Mouse (Mus musculus) hindbrain, embryonic 14.5 days (tissue): ENCODE results near the gene Myo1b. TPM values are rescaled to one million over a fixed set of nuclear protein-coding genes. Genes with fewer than 3 reads are reported as not detected.

Source experiments
- ATAC-seq: fragments of 200-750 bp; cut with Nextera tagmentation; 2 replicates; pipeline ENCODE4 v1.8.0; 2017; ENCODE audit warnings: moderate number of reproducible peaks, mild to moderate bottlenecking, moderate TSS enrichment, moderate library complexity; ENCODE audit not compliant: low FRiP score
- DNase-seq: peaks from one replicate; pipeline ENCODE4 v3.0.0-alpha.2; 2015; ENCODE audit warnings: low spot score
- H3K27ac ChIP-seq: fragments of 300-500 bp; sonication (generic); 2 replicates; pipeline ENCODE4 v1.5.1; 2014; ENCODE audit warnings: mild to moderate bottlenecking, moderate library complexity
- H3K27me3 ChIP-seq: fragments of 300-500 bp; sonication (generic); 2 replicates; pipeline ENCODE4 v1.6.1; 2014; ENCODE audit warnings: mild to moderate bottlenecking, low read length, mixed read lengths; ENCODE audit not compliant: control insufficient read depth, insufficient read depth
- H3K36me3 ChIP-seq: fragments of 300-500 bp; sonication (generic); replicated peaks from 2 replicates; pipeline ENCODE4 v1.6.1; 2014; ENCODE audit not compliant: control insufficient read depth, insufficient read depth
- H3K4me1 ChIP-seq: fragments of 300-500 bp; sonication (generic); replicated peaks from 2 replicates; pipeline ENCODE4 v1.6.1; 2014; ENCODE audit warnings: antibody characterized with exemption, low read length, mixed read lengths; ENCODE audit not compliant: control insufficient read depth, insufficient read depth
- H3K4me2 ChIP-seq: fragments of 300-500 bp; sonication (generic); replicated peaks from 2 replicates; pipeline ENCODE4 v1.6.1; 2014; ENCODE audit warnings: mild to moderate bottlenecking, moderate library complexity
- H3K4me3 ChIP-seq: fragments of 300-500 bp; sonication (generic); replicated peaks from 2 replicates; pipeline ENCODE4 v1.5.1; 2014; ENCODE audit warnings: mild to moderate bottlenecking, low read length
- H3K9ac ChIP-seq: fragments of 300-500 bp; sonication (generic); 2 replicates; pipeline ENCODE4 v1.6.1; 2014
- H3K9me3 ChIP-seq: fragments of 300-500 bp; sonication (generic); 2 replicates; pipeline ENCODE4 v1.6.1; 2016; ENCODE audit warnings: low read length; ENCODE audit not compliant: control insufficient read depth
- WGBS: fragments of 180-500 bp; shearing (Covaris S2); extraction: QIAGEN DNeasy Blood & Tissue Kit; methylation state at CpG from one replicate; pipeline ENCODE4 v1.1.7; 2014; 5-methylcytosine and 5-hydroxymethylcytosine counted together
- polyA plus RNA-seq: library from polyadenylated mRNA; unstranded; fragments of >200 nt; fragmentation: Nextera tagmentation; extraction: Ambion mirVana; gene quantifications from 2 replicates; pipeline ENCODE4 v1.2.1, GENCODE M21; 2014

Myo1b gene
- polyA plus RNA-seq, 1 experiment from 2014 or later, result 81.5 TPM

DNA sequence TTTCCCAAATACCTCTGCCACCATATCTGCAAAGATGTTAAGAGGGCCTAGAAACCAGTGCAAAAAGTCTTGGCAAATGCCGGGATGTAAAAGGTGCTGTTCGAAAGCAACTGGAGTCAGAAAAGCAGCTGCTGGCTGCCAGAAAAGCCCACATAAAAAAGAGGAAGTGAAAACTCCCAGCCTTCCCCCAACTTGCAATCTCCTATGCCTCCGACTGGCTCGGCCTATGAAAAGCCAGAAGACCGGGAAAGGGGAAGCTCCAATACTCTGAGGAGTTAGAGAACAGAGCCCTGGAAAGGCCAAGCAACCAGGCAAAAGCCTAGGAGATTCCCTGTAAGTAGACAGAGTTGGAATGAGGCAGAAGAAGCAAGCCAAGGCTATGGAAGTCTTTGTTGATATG lies 14.7 kb upstream of the Myo1b start:
- 77% methylated on average over 5 of the region's 5 CpGs for WGBS
- Histone ChIP-seq H3K9ac (no peak overlapping the region), H3K27me3 (no peaks in the 10 kb centered on the region), H3K4me1 (no peaks in the 10 kb centered on the region), H3K9me3 (no peaks in the 10 kb centered on the region), H3K4me2 (no peak overlapping the region), H3K4me3 (no peak overlapping the region), H3K27ac (no peak overlapping the region), H3K36me3 (no peaks in the 10 kb centered on the region)
- DNase-seq (no peak), ATAC-seq (no peak)

DNA sequence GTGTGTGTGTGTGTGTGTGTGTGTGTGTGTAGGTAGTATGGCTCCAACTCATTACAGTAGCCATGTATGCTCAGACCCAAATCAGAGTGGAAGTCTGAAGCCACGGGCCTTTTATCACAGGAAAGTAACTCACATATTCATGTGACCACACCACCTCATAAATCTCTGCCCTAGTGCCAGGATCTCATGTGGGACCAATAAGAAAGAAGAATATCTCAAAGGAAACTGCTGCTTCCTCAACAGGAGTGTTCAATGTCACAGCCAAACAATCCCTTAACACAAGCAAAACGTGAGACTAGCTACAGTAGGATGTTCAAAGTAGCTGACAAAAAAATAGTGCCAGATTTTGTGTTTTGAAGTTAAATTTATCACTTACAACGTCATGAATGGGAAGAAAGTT lies 13.7 kb upstream of the Myo1b start:
- Histone ChIP-seq H3K4me3 (no peak overlapping the region), H3K4me2 (no peak overlapping the region), H3K27me3 (no peaks in the 10 kb centered on the region), H3K4me1 (no peaks in the 10 kb centered on the region), H3K9me3 (no peaks in the 10 kb centered on the region), H3K27ac (no peak overlapping the region), H3K36me3 (no peaks in the 10 kb centered on the region), H3K9ac (no peak overlapping the region)
- no peak for DNase-seq
- no peak for ATAC-seq
- 65% methylated on average over 3 of the region's 3 CpGs for WGBS

DNA sequence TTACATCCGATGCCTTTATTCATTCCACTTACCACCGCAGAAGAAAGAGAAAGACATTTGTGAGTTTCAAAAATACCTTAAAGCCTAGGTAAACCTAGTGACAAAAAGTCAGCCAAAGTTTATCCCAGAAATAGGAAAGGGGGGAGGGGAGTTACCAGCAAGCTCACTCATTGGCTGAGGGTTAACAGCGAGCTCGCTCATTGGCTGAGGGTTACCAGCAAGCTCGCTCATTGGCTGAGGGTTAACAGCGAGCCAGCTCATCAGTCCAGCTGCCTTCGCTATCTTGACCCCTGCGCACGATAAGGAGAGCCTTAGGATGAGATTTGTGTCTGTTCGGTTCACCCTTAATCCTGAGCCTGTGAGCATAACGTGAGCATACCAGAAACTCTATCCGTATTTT lies 6.9 kb upstream of the Myo1b start:
- Histone ChIP-seq H3K27me3 (no peaks in the 10 kb centered on the region), H3K4me3 (no peak overlapping the region), H3K4me2 (peak overlapping the region; percentile 43), H3K36me3 (no peaks in the 10 kb centered on the region), H3K4me1 (no peaks in the 10 kb centered on the region), H3K9ac (no peak overlapping the region), H3K9me3 (no peaks in the 10 kb centered on the region), H3K27ac (no peak overlapping the region)
- ATAC-seq (peak; percentile 79), DNase-seq (peak; percentile 54)
- WGBS, result 19% methylated on average over 12 of the region's 12 CpGs

DNA sequence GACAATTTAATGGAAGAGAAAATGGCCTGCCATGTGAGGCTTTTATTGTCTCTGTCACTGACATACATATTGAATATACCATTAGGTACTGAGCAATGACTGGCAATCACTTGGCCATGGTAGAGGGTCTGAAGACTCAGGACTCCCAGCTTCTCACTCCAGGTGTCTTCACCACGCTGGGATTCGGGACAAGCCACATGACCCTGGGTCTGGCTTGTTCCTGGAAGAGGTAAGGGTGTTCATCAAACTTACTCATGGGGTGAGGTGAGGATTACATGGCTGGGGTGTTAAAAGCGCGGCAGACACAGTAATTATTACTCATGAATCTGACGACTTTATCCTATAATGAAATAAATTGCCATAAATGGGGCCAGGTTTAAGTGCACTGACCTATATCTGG lies 405 bp upstream of the Myo1b start:
- H3K27me3 ChIP-seq, result no peaks in the 10 kb centered on the region
- DNase-seq, result no peak
- no peak for ATAC-seq
- H3K27ac ChIP-seq, result 0 out of 2 replicates have a peak overlapping the region, but pooled peaks have one; percentile 81
- 50% methylated on average over 5 of the region's 5 CpGs for WGBS
- H3K4me2 ChIP-seq, result peak overlapping the region; percentile 61
- H3K4me3 ChIP-seq, result peak overlapping the region; percentile 54
- H3K9ac ChIP-seq, result peak overlapping the region; percentile 84
- peaks cover 15% of the 10 kb centered on the region for H3K4me1 ChIP-seq
- no peaks in the 10 kb centered on the region for H3K9me3 ChIP-seq
- H3K36me3 ChIP-seq, result no peaks in the 10 kb centered on the region

DNA sequence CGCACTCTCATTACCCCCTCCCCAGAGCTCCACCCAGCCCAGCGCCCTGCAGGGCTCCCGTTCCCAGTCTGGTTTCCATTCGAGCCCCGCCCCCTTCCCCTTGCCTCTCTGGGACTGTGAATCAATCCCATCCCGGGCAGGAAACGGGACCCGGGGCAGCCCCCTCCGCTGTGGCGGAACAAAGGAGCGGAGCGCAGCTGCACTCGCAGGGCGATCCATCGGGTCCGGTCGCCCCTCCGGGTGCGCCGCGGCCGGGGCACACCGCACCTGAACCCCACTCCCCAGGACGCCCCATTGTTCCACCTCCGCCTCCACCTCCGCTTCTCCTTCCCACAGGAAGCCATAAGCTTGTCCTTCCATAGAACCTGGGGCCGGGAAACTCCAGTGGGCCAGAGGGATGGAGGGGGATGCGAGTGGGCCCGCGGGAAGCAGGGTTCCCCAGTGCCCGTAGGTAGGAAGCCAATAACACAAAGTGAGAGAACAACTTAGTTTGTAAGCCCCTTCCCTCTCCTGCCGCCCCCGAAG lies 758 bp downstream of the Myo1b start:
- under 1% methylated on average over 33 of the region's 33 CpGs for WGBS
- H3K36me3 ChIP-seq, result no peaks in the 10 kb centered on the region
- H3K9ac ChIP-seq, result peak overlapping the region; percentile 84
- ATAC-seq (peak; percentile 84), DNase-seq (peak; percentile 61)
- peak overlapping the region; percentile 81 for H3K27ac ChIP-seq
- no peaks in the 10 kb centered on the region for H3K9me3 ChIP-seq
- H3K27me3 ChIP-seq, result no peaks in the 10 kb centered on the region
- peak overlapping the region; percentile 61 for H3K4me2 ChIP-seq
- peak overlapping the region; percentile 54 for H3K4me3 ChIP-seq
- H3K4me1 ChIP-seq, result peaks cover 22% of the 10 kb centered on the region

DNA sequence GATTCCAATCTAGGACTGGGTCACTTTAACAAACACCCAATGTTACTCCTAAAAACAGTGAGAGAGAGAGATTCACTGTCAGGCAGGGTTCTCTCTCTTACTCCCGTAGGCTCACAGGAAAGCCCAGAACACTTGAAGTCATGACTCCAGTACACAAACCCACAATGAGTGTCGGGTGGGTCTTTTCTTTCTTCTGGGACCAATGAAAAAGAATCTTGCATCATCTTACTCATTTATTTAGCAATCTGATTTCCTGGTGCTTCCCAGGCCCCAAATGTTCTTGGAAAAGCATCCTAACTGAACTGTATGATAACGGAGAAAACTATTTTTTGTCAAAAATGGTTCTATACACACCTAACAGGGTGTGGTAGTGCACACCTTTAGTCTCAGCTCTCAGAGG lies 1.8 kb downstream of the Myo1b start:
- H3K9me3 ChIP-seq, result no peaks in the 10 kb centered on the region
- DNase-seq (no peak), ATAC-seq (no peak)
- no peak overlapping the region for H3K9ac ChIP-seq
- H3K27ac ChIP-seq, result no peak overlapping the region
- no peaks in the 10 kb centered on the region for H3K36me3 ChIP-seq
- H3K4me1 ChIP-seq, result peaks cover 30% of the 10 kb centered on the region
- peak overlapping the region; percentile 54 for H3K4me3 ChIP-seq
- H3K4me2 ChIP-seq, result peak overlapping the region; percentile 61
- 78% methylated on average over 3 of the region's 3 CpGs for WGBS
- H3K27me3 ChIP-seq, result no peaks in the 10 kb centered on the region

DNA sequence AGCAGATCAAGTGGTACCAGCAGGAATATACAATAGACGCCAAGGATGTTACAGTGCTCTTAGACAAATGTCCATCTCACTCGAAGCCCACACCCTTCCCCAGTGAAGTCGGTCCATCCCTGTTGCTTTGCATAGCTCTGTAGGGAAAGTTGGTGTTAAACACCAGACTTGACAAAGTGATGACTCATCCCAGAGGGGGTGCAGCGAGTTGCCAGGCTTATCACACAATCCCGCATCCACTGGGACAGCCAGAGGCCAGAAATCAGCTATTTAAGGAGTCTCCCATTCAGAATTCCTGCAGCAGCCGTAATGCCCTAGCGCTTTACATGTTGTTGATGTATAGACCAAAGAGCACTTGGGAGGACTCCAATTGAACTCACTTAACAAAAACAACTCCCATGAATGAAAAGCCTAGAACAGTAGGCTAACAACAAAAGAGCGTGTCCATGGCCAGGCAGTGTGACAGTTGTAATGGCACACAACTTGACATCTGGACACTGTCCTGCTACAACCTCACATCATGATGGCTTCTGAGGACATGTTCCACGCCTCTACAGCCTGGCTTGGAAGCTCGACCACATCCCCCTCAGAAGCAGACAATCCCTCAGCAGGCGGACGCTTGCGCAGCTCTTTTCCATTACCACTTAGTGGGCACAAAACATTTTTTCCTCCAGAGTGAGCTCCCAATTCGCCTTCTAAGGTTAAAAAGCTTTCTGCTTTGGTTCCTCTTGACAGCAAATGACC lies 2.6 kb downstream of the Myo1b start:
- Histone ChIP-seq H3K9ac (no peak overlapping the region), H3K27me3 (no peaks in the 10 kb centered on the region), H3K4me3 (0 out of 2 replicates have a peak overlapping the region, but pooled peaks have one; percentile 0), H3K27ac (no peak overlapping the region), H3K9me3 (no peaks in the 10 kb centered on the region), H3K36me3 (no peaks in the 10 kb centered on the region), H3K4me2 (peak overlapping the region; percentile 61), H3K4me1 (peaks cover 34% of the 10 kb centered on the region)
- whole genome bisulfite sequencing, result 62% methylated on average over 14 of the region's 14 CpGs
- ATAC-seq (no peak), DNase-seq (no peak)

DNA sequence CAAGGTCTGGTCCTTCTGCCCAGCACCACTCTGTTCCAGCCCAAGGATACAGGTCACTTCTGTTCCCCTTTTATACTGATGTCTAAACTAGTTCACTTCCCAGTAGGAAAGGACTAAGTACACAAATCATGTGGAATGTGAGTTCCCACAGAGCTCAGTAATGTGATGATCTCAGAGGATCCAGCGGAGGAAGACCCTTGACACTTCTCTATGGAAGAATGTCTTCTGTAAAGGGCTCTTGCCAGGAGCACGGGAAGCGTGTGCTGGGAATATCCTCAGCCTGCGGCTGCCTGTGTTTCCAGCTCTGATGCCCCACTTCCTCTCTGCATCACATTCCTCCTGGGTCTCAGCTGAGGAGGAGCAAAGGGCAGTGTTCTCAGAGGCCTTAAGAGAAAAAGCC lies 4.5 kb downstream of the Myo1b start:
- DNase-seq (no peak), ATAC-seq (no peak)
- Histone ChIP-seq H3K27me3 (no peaks in the 10 kb centered on the region), H3K36me3 (no peaks in the 10 kb centered on the region), H3K4me2 (no peak overlapping the region), H3K4me1 (peaks cover 45% of the 10 kb centered on the region), H3K27ac (no peak overlapping the region), H3K9me3 (no peaks in the 10 kb centered on the region), H3K4me3 (no peak overlapping the region), H3K9ac (no peak overlapping the region)
- WGBS, result 69% methylated on average over 4 of the region's 4 CpGs

DNA sequence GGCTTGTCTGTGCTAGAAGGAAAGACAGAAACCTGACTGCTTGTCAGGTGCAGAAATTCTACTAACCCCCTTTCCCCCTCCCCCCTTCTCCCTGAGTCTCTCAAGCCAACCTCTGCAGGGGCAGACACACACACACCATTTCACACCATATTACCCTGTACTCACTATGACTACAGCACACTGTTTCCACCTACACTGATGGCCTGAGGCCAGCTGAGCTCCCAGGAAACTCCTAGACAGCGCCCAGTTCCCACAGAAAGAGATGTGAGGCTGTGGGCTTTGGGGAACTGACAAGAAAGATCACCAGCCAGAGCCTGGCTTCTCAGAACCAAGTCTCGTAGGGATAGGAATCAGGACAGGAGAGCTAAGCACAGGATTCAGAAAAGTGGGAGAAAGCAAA lies 6.7 kb downstream of the Myo1b start:
- ATAC-seq (peak; percentile 44; the same call in 1 of the 2 replicates), DNase-seq (no peak)
- 64% methylated on average over 2 of the region's 2 CpGs for WGBS
- Histone ChIP-seq H3K4me3 (no peak overlapping the region), H3K4me2 (no peak overlapping the region), H3K36me3 (no peaks in the 10 kb centered on the region), H3K4me1 (peaks cover 43% of the 10 kb centered on the region), H3K9me3 (no peaks in the 10 kb centered on the region), H3K27me3 (no peaks in the 10 kb centered on the region), H3K9ac (no peak overlapping the region), H3K27ac (no peak overlapping the region)
